Mouse (Mus musculus) MEL (cell line): ENCODE measurements at regions not wholly inside any gene's neighbourhood (a gene's known extent, or its start where the extent isn't known, plus 50 kb on each side); places are given as distances from the start of the nearest gene placed in this dataset.

ENCODE experiments used
- CTCF ChIP-seq, 3 experiments: IDR thresholded peaks in 2 of 3; conservative IDR thresholded peaks in 1 of 3; 2 replicates each; pipeline ENCODE4 v1.5.1; 2011 to 2012; ENCODE audit warnings: low read length in 3 of 3, low read depth in 2 of 3, mild to moderate bottlenecking in 2 of 3, improper control_type of control experiment in 1 of 3, inconsistent platforms in 1 of 3, mixed read lengths in 1 of 3, moderate library complexity in 1 of 3; ENCODE audit not compliant: control insufficient read depth in 1 of 3, insufficient read depth in 1 of 3, poor library complexity in 1 of 3, severe bottlenecking in 1 of 3
- EP300 ChIP-seq, 2 experiments: IDR thresholded peaks; 2 replicates each; pipeline ENCODE4 v1.6.1; 2011; ENCODE audit warnings: improper control_type of control experiment in 2 of 2, low read length in 2 of 2, low read depth in 1 of 2, mild to moderate bottlenecking in 1 of 2
- POLR2A ChIP-seq, 2 experiments: IDR thresholded peaks; 2 replicates each; pipeline ENCODE4 v1.6.1; 2011 to 2012; ENCODE audit warnings: low read length in 2 of 2, mild to moderate bottlenecking in 2 of 2, control low read depth in 1 of 2, improper control_type of control experiment in 1 of 2, low read depth in 1 of 2, moderate library complexity in 1 of 2; ENCODE audit not compliant: control insufficient read depth in 1 of 2, insufficient read depth in 1 of 2, poor library complexity in 1 of 2
- USF1 ChIP-seq: IDR thresholded peaks from 2 replicates; pipeline ENCODE4 v1.6.1; 2014; ENCODE audit warnings: low read depth, mild to moderate bottlenecking, inconsistent platforms, low read length, improper control_type of control experiment, moderate library complexity

DNA sequence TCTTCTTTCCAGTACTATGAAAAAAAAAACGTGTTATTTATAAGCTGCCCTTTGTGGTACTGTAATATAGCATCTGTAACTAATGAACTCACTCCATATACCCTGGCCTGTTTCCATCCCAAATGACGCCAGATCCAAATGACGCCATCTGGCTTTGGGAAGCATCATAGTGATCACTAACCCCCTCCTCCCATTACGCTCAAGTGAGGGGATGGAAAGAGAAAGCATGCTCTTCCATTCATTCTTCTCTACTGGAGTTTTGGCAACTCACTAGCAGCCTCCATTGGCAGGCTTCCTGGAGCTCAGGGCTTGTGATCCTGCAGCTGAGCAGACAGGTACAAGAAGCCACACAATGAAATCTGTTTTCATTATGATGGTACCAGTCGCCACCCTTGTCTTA is 358.3 kb upstream of the Vstm2b start:
- TF ChIP-seq EP300 (IDR thresholded peaks at IDR 0.05; ENCODE audit: low read depth in 1 of 2, low read length in 2 of 2) (no peak), USF1 (no peak), POLR2A (IDR thresholded peaks at IDR 0.05; ENCODE audit: control insufficient read depth in 1 of 2, insufficient read depth in 1 of 2, low read depth in 1 of 2, low read length in 2 of 2, poor library complexity in 1 of 2) (no peak), CTCF (IDR thresholded peaks at IDR 0.05 in 2 of 3, conservative IDR thresholded peaks at IDR 0.05 in 1 of 3; ENCODE audit: control insufficient read depth in 1 of 3, insufficient read depth in 1 of 3, low read depth in 2 of 3, low read length in 3 of 3, poor library complexity in 1 of 3, severe bottlenecking in 1 of 3) (no peak)
